Mouse (Mus musculus) lung, adult 2 months (tissue): ENCODE measurements around the gene Bend3.

Experiments used
- CTCF ChIP-seq: fragments of 200-500 bp; IDR thresholded peaks from 2 replicates; pipeline ENCODE4 v1.5.1; 2011; ENCODE audit warnings: mild to moderate bottlenecking, low read length, control low read depth; ENCODE audit not compliant: insufficient read depth
- POLR2A ChIP-seq: fragments of 200-500 bp; IDR thresholded peaks from 2 replicates; pipeline ENCODE4 v1.6.1; 2011; ENCODE audit warnings: low read depth, mild to moderate bottlenecking, control low read depth, low read length, borderline replicate concordance; ENCODE audit errors: extremely low read depth

- TF ChIP-seq CTCF (no peak), POLR2A (no peak)
Measured at GRCm38 (mm10) chr10:43430606-43431005, 48.0 kb upstream of the Bend3 start.
